Mouse (Mus musculus) ovary, postnatal 14 days (tissue): Measurements from ENCODE around the gene Casp7.

Experiments
- DNase-seq: peaks from one replicate; pipeline ENCODE4 v3.0.0; 2022; ENCODE audit warnings: low spot score

Casp7 gene

GRCm38 (mm10) chr19:56470286-56471020, 73.5 kb downstream of the Casp7 start:
- no peak for DNase-seq

GRCm38 (mm10) chr19:56471934-56472333, 75.0 kb downstream of the Casp7 start:
- DNase-seq = no peak

- DNase-seq = no peak
Measured at GRCm38 (mm10) chr19:56474869-56475550, 78.1 kb downstream of the Casp7 start.

- no peak for DNase-seq
Measured at GRCm38 (mm10) chr19:56476546-56476945, 79.6 kb downstream of the Casp7 start.

GRCm38 (mm10) chr19:56477253-56477652, 80.3 kb downstream of the Casp7 start:
- no peak for DNase-seq

- DNase-seq = no peak
Measured at GRCm38 (mm10) chr19:56477832-56478231, 80.9 kb downstream of the Casp7 start.

GRCm38 (mm10) chr19:56484630-56485375, 87.9 kb downstream of the Casp7 start:
- no peak for DNase-seq

- DNase-seq = no peak
Measured at GRCm38 (mm10) chr19:56485376-56486271, 88.7 kb downstream of the Casp7 start.

GRCm38 (mm10) chr19:56486926-56487325, 90.0 kb downstream of the Casp7 start:
- no peak for DNase-seq

GRCm38 (mm10) chr19:56487339-56487738, 90.4 kb downstream of the Casp7 start:
- no peak for DNase-seq

- no peak for DNase-seq
Measured at GRCm38 (mm10) chr19:56489601-56490000, 92.7 kb downstream of the Casp7 start.
